Mouse (Mus musculus) bone marrow macrophage, adult 2 months (primary cell): Measurements from ENCODE around the gene H2-D1. TPM values are rescaled to one million over a fixed set of nuclear protein-coding genes. Genes with fewer than 3 reads are reported as not detected.
A peak's percentile ranks its signal among the peaks of the same experiment; 100 is the strongest.

ENCODE experiments used
- H3K27ac ChIP-seq: 2 replicates; pipeline ENCODE4 v1.5.1; 2012; ENCODE audit warnings: low read depth, low read length; ENCODE audit not compliant: insufficient read depth
- H3K4me1 ChIP-seq: 2 replicates; pipeline ENCODE4 v1.6.1; 2012; ENCODE audit warnings: low read length; ENCODE audit not compliant: control insufficient read depth, insufficient read depth
- H3K4me3 ChIP-seq: 2 replicates; pipeline ENCODE4 v1.5.1; 2012; ENCODE audit warnings: mild to moderate bottlenecking, low read length, moderate library complexity; ENCODE audit not compliant: insufficient read depth
- CTCF ChIP-seq: IDR thresholded peaks from 2 replicates; pipeline ENCODE4 v1.5.1; 2012; ENCODE audit warnings: low read depth, mild to moderate bottlenecking, low read length, moderate library complexity
- POLR2A ChIP-seq: IDR thresholded peaks from 2 replicates; pipeline ENCODE4 v1.6.1; 2012; ENCODE audit warnings: mild to moderate bottlenecking, low read depth, low read length, borderline replicate concordance
- polyA plus RNA-seq: library from polyadenylated mRNA; stranded (reverse); fragments of >200 nt; gene quantifications from 2 replicates; pipeline ENCODE4 v1.2.4, GENCODE M21; 2012; ENCODE audit not compliant: missing spikeins, insufficient read depth, insufficient read length

The H2-D1 gene
- polyA plus RNA-seq, 1 experiment: 2,856 TPM

DNA sequence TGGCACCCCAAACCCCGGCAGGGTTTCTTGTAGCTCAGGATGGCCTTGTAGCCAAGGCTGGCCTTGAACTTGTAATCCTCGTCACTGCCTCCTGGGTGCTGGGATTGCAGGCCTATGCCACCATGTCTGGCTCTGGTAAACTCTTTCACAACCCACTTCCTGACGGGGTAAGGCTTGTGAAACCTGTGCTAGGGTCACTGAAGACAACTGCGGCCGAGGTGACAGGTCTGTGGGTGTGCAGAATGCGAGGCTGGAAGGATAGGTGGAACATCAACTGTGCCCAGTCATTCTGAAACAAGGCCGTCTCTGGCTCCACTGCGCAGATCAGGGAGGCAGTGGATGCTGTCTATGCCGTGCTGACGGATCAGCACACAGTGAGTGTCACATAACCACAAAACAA, 31.5 kb upstream of the H2-D1 start:
- H3K4me3 ChIP-seq: no peak overlapping the region
- H3K27ac ChIP-seq: no peak overlapping the region
- peaks cover 35% of the 10 kb centered on the region for H3K4me1 ChIP-seq
- TF ChIP-seq CTCF (no peak), POLR2A (no peak)

DNA sequence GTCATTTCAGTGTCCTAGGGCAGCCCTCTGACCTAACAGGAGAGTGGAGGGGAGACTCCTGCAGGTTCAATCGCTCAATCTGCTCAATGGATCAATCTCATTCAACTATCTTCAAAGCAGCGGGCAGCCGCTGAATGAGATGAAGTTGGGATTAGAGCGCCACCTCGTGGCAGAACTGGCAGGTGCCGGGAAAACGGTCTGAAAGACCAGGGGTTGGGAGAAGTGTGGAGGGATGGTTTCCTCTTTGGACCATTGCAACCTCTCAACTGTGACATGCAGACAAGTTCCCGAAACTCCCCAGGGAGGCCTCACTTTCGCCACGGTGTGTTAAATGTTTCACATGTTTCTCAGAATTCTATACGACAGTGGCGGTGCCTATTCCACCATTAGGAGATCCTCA, 30.5 kb upstream of the H2-D1 start:
- Histone ChIP-seq H3K4me3 (peak overlapping the region; percentile 20), H3K4me1 (peaks cover 31% of the 10 kb centered on the region), H3K27ac (peak overlapping the region; percentile 92)
- TF ChIP-seq POLR2A (no peak), CTCF (peak; percentile 97)

DNA sequence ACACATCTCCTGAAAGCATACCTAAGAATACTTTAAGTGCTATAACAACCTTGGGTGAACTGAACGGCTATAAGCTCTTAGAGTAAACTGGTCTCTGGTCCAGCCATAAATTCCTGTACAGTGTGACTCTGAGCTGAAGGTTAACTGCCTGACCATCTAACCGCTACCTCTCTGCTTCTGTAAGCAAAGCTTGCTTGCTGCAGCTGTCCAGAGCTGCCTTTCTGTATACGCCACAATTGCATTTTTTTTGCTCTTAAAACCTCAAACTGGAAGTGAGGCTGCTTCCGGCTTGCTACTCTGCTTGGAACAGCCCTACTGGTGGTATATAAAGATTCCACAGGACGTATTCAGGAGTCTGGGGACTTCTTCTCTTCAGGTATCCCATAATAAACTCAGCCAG, 29.9 kb upstream of the H2-D1 start:
- Histone ChIP-seq H3K4me1 (peaks cover 31% of the 10 kb centered on the region), H3K27ac (peak overlapping the region; percentile 92), H3K4me3 (no peak overlapping the region)
- no peak for TF ChIP-seq CTCF
- no peak for TF ChIP-seq POLR2A

DNA sequence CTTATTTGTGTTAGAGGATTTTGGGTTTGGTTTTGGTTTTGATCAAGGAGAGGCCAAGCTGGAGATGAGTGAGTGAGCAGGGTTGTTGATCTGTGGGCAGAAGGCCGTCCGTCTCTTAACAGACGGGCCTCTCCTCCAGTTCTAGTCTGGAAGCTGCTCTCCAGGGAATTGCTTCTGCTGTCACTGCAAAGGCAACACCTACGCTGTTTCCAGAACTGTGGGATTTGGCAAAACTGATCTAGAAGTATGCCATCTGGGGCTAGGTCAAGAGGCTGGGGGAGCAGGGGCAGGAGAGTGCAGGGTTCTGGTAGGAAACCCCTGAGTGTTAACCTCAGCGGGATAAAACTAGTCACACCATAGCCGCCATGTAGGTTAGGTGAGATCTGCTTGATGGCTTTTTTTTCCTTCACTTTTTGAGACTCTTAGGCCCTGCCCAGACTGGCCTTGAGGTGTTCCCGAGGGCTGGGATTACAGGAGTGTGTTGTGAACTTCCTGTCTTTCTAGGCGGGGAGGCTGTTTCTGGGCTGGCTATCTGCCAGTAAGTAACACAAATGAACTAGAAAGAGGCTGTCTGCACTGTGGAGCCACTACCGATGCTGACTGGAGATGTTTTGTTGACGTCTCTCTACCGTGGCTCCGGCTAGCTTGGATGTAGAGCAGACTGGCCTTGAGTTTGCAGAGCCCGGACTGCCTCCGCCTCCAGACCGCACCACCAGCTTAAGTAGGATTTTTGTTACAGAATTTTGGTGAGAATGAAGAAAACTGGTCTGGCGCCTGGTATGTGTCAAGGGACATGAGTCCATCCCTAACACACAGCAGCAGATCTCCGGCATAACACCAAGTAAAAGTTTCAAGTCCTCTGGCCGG, 29.2 kb upstream of the H2-D1 start, which contains the start of gene Atp6v1g2:
TSS of gene Atp6v1g2 (plus strand) at position 547 of the 867 bp plus-strand sequence.
- Histone ChIP-seq H3K4me1 (peaks cover 26% of the 10 kb centered on the region), H3K27ac (peak within 1 kb of the TSS; percentile 92), H3K4me3 (peak within 1 kb of the TSS; percentile 87)
- no peak for TF ChIP-seq POLR2A
- no peak for TF ChIP-seq CTCF

DNA sequence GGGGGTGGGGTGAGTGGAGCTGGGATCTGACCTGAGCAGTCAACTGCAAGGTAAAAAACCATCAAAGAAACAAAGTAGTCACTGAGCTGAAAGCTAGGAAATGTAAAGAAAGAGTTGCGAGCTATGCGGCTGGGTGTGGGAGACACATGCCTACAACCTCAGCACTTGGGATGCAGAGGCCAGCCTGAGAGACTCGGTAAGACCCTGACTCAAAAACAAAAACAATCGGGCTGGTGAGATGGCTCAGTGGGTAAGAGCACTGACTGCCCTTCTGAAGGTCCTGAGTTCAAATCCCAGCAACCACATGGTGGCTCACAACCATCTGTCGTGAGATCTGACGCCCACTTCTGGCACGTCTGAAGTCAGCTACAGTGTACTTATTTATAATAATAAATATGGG, 28.4 kb upstream of the H2-D1 start:
- Histone ChIP-seq H3K4me3 (peak overlapping the region; percentile 87), H3K27ac (peak overlapping the region; percentile 92), H3K4me1 (peaks cover 26% of the 10 kb centered on the region)

DNA sequence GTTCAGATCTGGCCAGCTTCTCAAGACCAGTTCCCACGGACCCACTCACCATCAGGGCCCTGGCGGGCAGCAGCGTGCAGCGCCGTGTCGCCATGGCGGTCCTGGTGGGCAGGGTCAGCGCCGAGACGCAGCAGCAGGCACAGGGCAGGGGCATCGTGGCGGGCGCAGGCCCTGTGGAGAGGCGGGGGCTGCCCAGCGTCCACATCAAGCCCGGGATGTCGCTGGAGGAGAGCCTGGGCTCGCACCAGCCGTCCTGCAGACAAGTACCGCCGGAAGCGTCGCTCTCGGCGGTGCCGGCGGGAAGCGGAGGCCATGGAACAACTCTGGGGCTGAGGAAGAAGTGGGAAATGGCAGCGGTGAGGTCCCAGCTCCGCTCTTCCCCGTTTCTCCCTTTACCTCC, 27.6 kb upstream of the H2-D1 start:
- TF ChIP-seq CTCF (no peak), POLR2A (no peak)
- peak overlapping the region; percentile 92 for H3K27ac ChIP-seq
- H3K4me1 ChIP-seq: peaks cover 30% of the 10 kb centered on the region
- H3K4me3 ChIP-seq: peak overlapping the region; percentile 87

DNA sequence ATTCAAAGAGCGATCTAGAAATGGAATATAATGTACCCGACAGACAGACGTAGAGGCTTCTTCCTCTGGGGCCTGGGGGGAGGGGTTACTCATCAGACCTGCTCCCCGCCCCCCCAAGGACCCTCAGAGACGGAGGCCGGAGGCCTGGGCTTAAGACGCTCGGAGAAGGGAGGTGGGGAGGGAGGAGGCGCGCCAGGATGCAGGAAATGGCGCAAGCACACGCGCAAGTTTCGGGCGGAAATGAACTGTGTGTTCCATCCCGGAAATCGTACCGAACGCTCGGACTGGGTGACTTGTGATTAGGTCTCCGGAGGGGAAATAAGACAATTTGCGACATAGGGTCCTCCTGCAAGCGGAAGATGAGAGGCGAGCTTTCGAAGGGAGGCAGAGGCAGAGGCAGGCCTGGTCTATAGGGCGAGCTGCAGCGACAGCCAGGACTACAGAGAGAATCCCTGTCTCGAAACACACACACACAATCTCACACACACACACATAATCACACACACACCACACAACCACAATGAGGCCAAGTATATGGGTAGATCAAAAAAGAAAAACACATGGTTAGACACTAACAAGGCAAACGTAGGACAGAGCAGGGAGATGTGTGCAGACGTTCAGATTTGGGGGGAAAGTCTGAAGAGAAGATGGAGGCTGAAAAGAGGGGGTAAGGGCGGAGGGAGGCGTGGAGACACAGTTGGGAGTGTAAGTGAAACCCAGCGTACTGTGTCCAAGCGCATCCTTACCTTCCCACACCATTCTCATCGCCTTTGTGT, 26.7 kb upstream of the H2-D1 start, which contains the start of gene Nfkbil1:
TSS of gene Nfkbil1 (minus strand) at position 179 of the 776 bp plus-strand sequence.
- peaks cover 36% of the 10 kb centered on the region for H3K4me1 ChIP-seq
- peak within 1 kb of the TSS; percentile 87 for H3K4me3 ChIP-seq
- TF ChIP-seq POLR2A: no peak
- TF ChIP-seq CTCF: no peak
- H3K27ac ChIP-seq: peak within 1 kb of the TSS; percentile 92

DNA sequence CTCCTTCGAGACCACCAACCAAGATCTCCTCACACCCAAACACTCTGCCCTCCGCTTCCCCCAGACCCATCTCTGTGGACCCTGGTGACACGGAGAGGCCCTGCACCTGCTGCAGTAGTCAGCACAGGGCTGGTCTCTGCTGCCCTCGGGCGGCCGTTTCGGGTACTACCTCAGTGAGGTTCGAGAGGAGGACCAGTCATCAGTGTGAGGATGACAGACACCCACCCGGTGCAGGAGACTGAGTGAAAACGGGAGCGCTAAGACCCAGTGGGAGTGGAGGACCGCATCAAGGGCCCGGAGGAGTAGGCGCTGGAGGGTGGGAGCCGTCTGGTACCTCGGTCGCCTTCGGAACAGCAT, 26.2 kb upstream of the H2-D1 start:
- Histone ChIP-seq H3K4me3 (peak overlapping the region; percentile 87), H3K4me1 (peaks cover 35% of the 10 kb centered on the region), H3K27ac (peak overlapping the region; percentile 86)
- TF ChIP-seq POLR2A (no peak), CTCF (peak; percentile 83)

DNA sequence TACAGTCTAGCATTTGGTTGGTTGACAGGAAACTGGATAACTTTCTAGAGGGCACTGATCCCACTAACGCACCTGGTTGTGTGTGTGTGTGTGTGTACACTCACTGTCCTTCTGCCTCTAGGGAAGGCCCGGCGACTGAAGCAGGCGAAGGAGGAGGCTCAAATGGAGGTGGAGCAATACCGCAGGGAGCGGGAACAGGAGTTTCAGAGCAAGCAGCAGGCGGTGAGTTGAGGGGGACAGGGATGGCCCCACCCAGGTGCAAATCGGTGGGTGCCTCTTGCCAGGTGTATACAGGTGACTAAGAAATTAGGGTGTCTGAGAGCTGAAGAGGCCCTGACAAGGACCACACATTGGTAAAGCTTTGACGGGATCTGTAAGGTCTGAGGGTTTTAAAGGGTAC, 25.5 kb upstream of the H2-D1 start:
- no peak overlapping the region for H3K4me3 ChIP-seq
- TF ChIP-seq POLR2A (no peak), CTCF (no peak)
- H3K27ac ChIP-seq: no peak overlapping the region
- peaks cover 31% of the 10 kb centered on the region for H3K4me1 ChIP-seq

DNA sequence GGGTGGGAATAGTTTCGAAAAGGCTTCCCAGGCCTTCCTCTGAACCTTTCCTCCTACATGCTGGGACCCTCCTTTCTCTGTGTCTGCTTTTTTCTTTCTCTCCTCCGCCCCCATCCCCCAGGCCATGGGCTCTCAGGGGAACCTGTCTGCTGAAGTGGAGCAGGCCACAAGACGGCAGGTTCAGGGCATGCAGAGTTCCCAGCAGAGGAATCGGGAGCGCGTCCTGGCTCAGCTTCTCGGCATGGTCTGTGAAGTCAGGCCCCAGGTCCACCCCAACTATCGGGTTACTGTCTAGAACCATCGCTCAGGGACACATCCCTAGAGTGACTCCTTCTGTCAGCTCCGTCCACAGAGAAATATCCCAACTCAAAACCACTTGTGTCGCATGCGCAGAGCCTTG, 25.0 kb upstream of the H2-D1 start:
- no peak overlapping the region for H3K4me3 ChIP-seq
- H3K27ac ChIP-seq: no peak overlapping the region
- H3K4me1 ChIP-seq: peaks cover 28% of the 10 kb centered on the region
- TF ChIP-seq POLR2A: no peak
- no peak for TF ChIP-seq CTCF
